In the genomic region with DNA sequence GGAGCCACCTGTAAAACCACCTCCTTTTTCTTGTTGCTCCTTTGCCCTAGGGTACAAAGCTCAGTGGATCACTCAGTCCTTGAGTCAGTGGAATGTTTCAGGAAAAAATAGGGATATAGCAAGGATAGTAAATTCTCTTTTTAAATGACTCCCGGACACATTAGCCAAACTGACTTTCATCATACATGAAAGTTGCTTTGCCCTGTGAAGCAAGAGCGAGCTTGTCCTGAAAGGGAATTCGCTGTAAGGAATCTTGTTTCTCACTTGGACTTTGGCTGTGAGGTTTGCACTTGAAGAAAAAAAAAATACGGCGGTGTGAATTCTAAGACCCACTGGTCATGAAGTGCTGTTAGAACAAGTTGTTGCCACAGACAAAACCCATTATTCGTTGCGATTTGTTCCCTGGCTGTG, we compare ENCODE assay signal across 8 mouse cellular contexts. TPM values are rescaled to one million over a fixed set of nuclear protein-coding genes. Genes with fewer than 3 reads are reported as not detected.
DNase-seq lines count a peak whose midpoint lies in the region; ATAC-seq lines count a peak whose summit lies in the region.

No protein-coding gene starts in this region.

- no peaks in the 10 kb centered on the region for H3K9me3 ChIP-seq in heart, embryonic 10.5 days
- H3K9me3 ChIP-seq in embryonic facial prominence, embryonic 10.5 days, result no peaks in the 10 kb centered on the region
- H3K9me3 ChIP-seq in hindbrain, embryonic 14.5 days (ENCODE audit: control insufficient read depth, low read length), result no peaks in the 10 kb centered on the region
- no peaks in the 10 kb centered on the region for H3K9me3 ChIP-seq in liver, embryonic 13.5 days (replicated peaks)
- H3K9me3 ChIP-seq in stomach, embryonic 15.5 days, result no peaks in the 10 kb centered on the region

- peak overlapping the region; percentile 93 for H3K4me2 ChIP-seq in hindbrain, embryonic 14.5 days (replicated peaks)
- H3K4me2 ChIP-seq in liver, embryonic 13.5 days, result peak overlapping the region; percentile 70
- peak overlapping the region; percentile 62 for H3K4me2 ChIP-seq in stomach, embryonic 15.5 days

- peak overlapping the region; percentile 85 for H3K4me3 ChIP-seq in heart, embryonic 10.5 days
- H3K4me3 ChIP-seq in embryonic facial prominence, embryonic 10.5 days, result peak overlapping the region; percentile 98
- H3K4me3 ChIP-seq in hindbrain, embryonic 14.5 days (replicated peaks; ENCODE audit: low read length), result peak overlapping the region; percentile 92
- peak overlapping the region; percentile 98 for H3K4me3 ChIP-seq in liver, embryonic 13.5 days (replicated peaks)
- H3K4me3 ChIP-seq in stomach, embryonic 15.5 days (replicated peaks), result peak overlapping the region; percentile 80

- H3K27ac ChIP-seq in heart, embryonic 10.5 days, result peak overlapping the region; percentile 98
- peak overlapping the region; percentile 98 for H3K27ac ChIP-seq in embryonic facial prominence, embryonic 10.5 days (replicated peaks)
- no peak overlapping the region for H3K27ac ChIP-seq in hindbrain, embryonic 14.5 days
- H3K27ac ChIP-seq in liver, embryonic 13.5 days, result peak overlapping the region; percentile 99
- peak overlapping the region; percentile 98 for H3K27ac ChIP-seq in stomach, embryonic 15.5 days

- intact Hi-C loops in heart, postnatal 25 days (cut with DNase I), result no loop called here

- WGBS in heart, embryonic 10.5 days, result 12% methylated on average over 7 of the region's 7 CpGs
- 30% methylated on average over 7 of the region's 7 CpGs for WGBS in embryonic facial prominence, embryonic 10.5 days
- 14% methylated on average over 7 of the region's 7 CpGs for WGBS in hindbrain, embryonic 14.5 days
- 6% methylated on average over 7 of the region's 7 CpGs for WGBS in liver, embryonic 13.5 days (ENCODE audit: insufficient replicate concordance)
- under 1% methylated on average over 7 of the region's 7 CpGs for WGBS in stomach, embryonic 15.5 days

- peak overlapping the region; percentile 98 for H3K9ac ChIP-seq in hindbrain, embryonic 14.5 days
- H3K9ac ChIP-seq in liver, embryonic 13.5 days, result peak overlapping the region; percentile 99
- H3K9ac ChIP-seq in stomach, embryonic 15.5 days, result peak overlapping the region; percentile 67; the same call in 1 of the 2 replicates

- H3K4me1 ChIP-seq in heart, embryonic 10.5 days, result peaks cover 7% of the 10 kb centered on the region
- peaks cover 24% of the 10 kb centered on the region for H3K4me1 ChIP-seq in embryonic facial prominence, embryonic 10.5 days
- H3K4me1 ChIP-seq in hindbrain, embryonic 14.5 days (replicated peaks; ENCODE audit: control insufficient read depth, insufficient read depth, low read length), result peaks cover 25% of the 10 kb centered on the region
- H3K4me1 ChIP-seq in liver, embryonic 13.5 days (replicated peaks), result peaks cover 53% of the 10 kb centered on the region
- peaks cover 3% of the 10 kb centered on the region; the same call in 1 of the 2 replicates for H3K4me1 ChIP-seq in stomach, embryonic 15.5 days

- peak; percentile 75 for DNase-seq in heart, embryonic 10.5 days (ENCODE audit: low spot score)
- no peak for DNase-seq in heart, postnatal 25 days (ENCODE audit: low spot score)
- no peak for DNase-seq in embryonic facial prominence, embryonic 10.5 days (ENCODE audit: low spot score)
- no peak for DNase-seq in hindbrain, embryonic 14.5 days (ENCODE audit: low spot score)
- DNase-seq in liver, embryonic 13.5 days, result no peak
- DNase-seq in ovary, postnatal 36 days (ENCODE audit: low spot score), result no peak
- no peak for DNase-seq in cerebellum, adult 11-12 months

- H3K36me3 ChIP-seq in heart, embryonic 10.5 days, result no peaks in the 10 kb centered on the region
- H3K36me3 ChIP-seq in embryonic facial prominence, embryonic 10.5 days (replicated peaks), result no peaks in the 10 kb centered on the region
- no peaks in the 10 kb centered on the region for H3K36me3 ChIP-seq in hindbrain, embryonic 14.5 days (replicated peaks; ENCODE audit: control insufficient read depth, insufficient read depth)
- peaks cover 4% of the 10 kb centered on the region for H3K36me3 ChIP-seq in liver, embryonic 13.5 days
- H3K36me3 ChIP-seq in stomach, embryonic 15.5 days, result no peaks in the 10 kb centered on the region

- no peaks in the 10 kb centered on the region for H3K27me3 ChIP-seq in heart, embryonic 10.5 days (ENCODE audit: insufficient read depth, poor library complexity, severe bottlenecking)
- H3K27me3 ChIP-seq in embryonic facial prominence, embryonic 10.5 days (replicated peaks; ENCODE audit: low read depth, poor library complexity, severe bottlenecking), result no peaks in the 10 kb centered on the region
- no peaks in the 10 kb centered on the region for H3K27me3 ChIP-seq in hindbrain, embryonic 14.5 days (ENCODE audit: control insufficient read depth, insufficient read depth, low read length)
- no peaks in the 10 kb centered on the region for H3K27me3 ChIP-seq in liver, embryonic 13.5 days
- H3K27me3 ChIP-seq in stomach, embryonic 15.5 days (replicated peaks), result no peaks in the 10 kb centered on the region

- ATAC-seq in hindbrain, embryonic 14.5 days (ENCODE audit: low FRiP score), result no peak
- ATAC-seq in liver, embryonic 13.5 days (ENCODE audit: low read depth), result no peak
- ATAC-seq in stomach, embryonic 15.5 days (ENCODE audit: insufficient read depth, low FRiP score, low read depth), result no peak

RNA-seq across cellular contexts. Expression of a gene that starts 1.8 kb away (rescaled TPM):
- 29.5 and 29.8 TPM in 2 replicates for polyA plus RNA-seq in heart, embryonic 10.5 days (2016; fragmentation: Nextera tagmentation; extraction: Ambion mirVana)
- total RNA-seq in heart, postnatal 25 days (2021), result 100 to 1,000 TPM; 116 to 126 TPM
- polyA plus RNA-seq in embryonic facial prominence, embryonic 10.5 days (2016; fragmentation: Nextera tagmentation; extraction: Ambion mirVana), result 29.0 and 30.3 TPM in 2 replicates
- 46.2 and 53.9 TPM in 2 replicates for polyA plus RNA-seq in hindbrain, embryonic 14.5 days (2014; fragmentation: Nextera tagmentation; extraction: Ambion mirVana)
- polyA plus RNA-seq in liver, embryonic 13.5 days (2015; fragmentation: Nextera tagmentation; extraction: Ambion mirVana), result 51.1 and 58.4 TPM in 2 replicates
- polyA plus RNA-seq in stomach, embryonic 15.5 days (2015; fragmentation: Nextera tagmentation; extraction: Ambion mirVana), result 41.2 and 44.5 TPM in 2 replicates
